Mouse (Mus musculus): ENCODE results near the gene Cd3g.

Cd3g gene

DNA sequence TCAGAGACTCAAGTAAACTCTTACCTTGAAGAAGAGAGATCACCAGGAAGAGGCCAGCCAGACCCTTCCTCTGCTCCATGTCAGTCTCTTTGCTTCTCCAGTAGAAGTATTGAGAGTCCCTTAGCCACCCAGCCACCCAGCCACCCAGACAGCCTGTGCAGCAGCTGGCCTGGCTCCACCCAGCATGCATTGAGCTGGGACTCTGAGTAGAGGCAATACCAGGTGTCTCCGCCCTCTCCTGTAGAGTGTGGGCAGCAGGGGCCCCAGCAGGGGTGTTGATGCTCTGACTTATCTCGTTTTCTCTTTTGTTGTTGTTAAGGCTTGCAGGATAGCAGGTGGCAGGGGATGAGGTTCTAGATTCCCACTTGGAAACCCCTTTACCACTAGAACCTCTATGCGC is at the start of gene Cd3g:
Gene Cd3g, minus strand, starts transcription at position 190 of the 400 bp plus-strand sequence.
- peak; percentile 85 for DNase-seq (ENCODE audit: low spot score)

DNA sequence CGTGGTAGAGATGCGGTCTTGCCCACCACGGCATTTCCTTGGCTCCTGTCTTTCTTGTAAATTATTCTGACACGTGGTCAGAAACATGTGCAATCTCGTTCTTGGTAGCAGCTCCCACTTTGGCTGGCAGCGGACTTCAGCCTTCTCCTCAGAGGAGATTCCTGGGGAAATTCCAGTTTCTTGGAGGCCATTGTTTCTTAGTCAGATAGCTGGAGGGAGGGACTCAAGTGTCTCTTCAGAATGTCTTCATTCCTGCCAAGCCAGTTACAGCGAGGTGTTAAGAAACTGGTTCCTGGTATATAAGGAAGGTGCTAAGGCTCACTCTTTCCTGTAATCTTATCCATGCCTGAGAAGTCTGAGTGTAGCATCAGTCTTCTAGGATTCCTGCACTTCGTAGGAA is 47.1 kb upstream of the Cd3g start:
- no peak for DNase-seq (ENCODE audit: low spot score)

- no peak for DNase-seq (ENCODE audit: low spot score)
Measured at GRCm38 (mm10) chr9:45024187-45024586, 44.0 kb upstream of the Cd3g start.

DNA sequence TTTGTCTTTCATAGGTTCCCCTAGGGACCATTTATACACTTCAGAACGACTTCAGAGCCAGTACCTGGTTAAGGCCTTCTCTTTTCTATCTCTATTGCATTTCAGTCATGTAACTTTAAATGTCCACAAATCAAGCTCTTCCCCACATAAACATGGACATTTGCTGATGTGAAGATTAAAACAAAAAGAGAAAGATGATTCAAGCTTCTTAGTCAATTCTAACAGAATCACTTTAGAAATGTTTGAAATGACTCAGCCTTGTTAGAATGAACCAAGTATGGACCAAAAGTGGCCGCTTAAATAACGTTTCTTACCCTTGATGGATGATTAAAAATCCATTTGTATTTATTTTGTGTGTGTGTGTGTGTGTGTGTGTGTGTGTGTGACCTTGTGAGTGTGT is 43.4 kb upstream of the Cd3g start:
- DNase-seq (ENCODE audit: low spot score) = no peak

DNA sequence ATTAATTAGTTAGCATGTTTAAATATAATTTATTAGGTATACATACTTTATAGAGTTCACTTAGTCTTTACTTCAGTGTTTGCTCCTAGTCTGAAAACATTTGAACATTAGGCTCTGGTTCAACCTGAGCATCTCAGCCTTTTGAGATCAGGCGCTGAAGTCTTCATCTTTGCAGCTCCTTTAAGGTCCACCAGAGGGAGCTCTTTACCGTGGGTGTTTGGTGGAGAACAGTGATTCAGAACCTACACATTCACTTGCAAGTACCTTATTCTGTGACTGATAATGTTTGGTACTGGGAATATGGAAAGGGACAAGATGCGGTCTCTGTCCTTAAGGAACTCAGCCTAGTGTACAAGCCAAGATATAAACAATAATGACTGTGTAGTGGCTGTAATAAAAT is 42.6 kb upstream of the Cd3g start:
- peak; percentile 73 for DNase-seq (ENCODE audit: low spot score)

GRCm38 (mm10) chr9:45018031-45018430 is 37.8 kb upstream of the Cd3g start:
- DNase-seq (ENCODE audit: low spot score) = no peak

GRCm38 (mm10) chr9:45015841-45016240 is 35.6 kb upstream of the Cd3g start:
- peak; percentile 73 for DNase-seq (ENCODE audit: low spot score)

DNA sequence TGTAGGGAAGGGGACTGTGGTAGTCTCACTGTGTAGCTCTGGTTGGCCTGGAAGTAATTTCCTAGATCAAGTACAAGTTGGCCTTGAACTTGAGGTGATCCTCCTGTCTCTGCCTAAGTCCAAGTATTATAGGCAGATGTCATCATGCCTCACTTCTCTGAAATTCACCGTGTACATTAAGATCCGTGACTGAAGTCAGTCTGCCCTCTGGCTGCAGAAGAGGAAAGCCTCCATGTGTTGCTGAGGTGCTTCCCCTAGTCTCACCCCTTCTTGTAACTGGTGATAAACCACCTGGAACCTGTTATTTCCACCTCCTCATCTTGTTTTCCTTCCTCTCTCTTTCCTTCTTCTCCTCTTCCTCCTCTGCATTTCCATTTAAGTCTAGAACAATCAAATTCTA is 34.6 kb upstream of the Cd3g start:
- peak; percentile 40 for DNase-seq (ENCODE audit: low spot score)

DNA sequence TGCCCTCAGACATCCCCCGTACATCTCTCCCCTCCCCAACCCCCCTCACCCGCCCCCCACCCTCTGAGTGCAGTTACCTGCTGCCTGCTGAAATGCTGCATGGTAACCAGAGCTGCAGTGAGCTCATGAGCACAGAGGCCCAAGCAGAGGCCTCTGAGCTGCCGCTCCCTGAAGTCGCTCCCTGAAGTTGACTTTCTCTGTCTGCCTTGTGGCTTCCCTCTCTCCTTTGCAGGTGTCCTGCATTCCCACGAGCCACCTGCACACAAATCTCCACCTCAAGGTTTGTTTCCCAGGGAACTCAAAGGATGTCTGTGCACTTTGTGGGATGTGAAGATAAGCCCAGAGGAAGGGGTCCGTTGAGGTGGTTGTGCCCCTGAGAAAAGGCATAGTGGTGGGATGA is 31.1 kb upstream of the Cd3g start:
- no peak for DNase-seq (ENCODE audit: low spot score)

DNA sequence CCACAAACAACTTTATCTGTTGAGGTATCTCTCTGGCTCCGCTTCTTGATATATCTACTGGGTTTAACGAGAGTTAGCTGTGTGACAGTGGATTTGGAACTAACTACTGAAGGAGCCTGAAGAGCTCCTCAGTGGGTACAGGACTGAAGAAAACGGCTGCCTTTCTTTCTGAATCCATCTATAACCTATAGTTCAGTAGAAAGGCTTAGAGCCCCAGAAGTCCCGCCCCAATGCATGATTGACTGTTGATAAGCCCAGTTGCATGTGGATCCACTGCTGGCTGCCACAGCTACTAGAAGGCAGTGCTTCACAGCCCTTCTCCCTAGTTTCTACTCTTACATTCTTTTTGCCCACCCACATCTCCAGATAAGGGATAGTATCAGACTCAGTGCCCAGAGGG is 30.2 kb upstream of the Cd3g start:
- DNase-seq (ENCODE audit: low spot score) = peak; percentile 73

DNA sequence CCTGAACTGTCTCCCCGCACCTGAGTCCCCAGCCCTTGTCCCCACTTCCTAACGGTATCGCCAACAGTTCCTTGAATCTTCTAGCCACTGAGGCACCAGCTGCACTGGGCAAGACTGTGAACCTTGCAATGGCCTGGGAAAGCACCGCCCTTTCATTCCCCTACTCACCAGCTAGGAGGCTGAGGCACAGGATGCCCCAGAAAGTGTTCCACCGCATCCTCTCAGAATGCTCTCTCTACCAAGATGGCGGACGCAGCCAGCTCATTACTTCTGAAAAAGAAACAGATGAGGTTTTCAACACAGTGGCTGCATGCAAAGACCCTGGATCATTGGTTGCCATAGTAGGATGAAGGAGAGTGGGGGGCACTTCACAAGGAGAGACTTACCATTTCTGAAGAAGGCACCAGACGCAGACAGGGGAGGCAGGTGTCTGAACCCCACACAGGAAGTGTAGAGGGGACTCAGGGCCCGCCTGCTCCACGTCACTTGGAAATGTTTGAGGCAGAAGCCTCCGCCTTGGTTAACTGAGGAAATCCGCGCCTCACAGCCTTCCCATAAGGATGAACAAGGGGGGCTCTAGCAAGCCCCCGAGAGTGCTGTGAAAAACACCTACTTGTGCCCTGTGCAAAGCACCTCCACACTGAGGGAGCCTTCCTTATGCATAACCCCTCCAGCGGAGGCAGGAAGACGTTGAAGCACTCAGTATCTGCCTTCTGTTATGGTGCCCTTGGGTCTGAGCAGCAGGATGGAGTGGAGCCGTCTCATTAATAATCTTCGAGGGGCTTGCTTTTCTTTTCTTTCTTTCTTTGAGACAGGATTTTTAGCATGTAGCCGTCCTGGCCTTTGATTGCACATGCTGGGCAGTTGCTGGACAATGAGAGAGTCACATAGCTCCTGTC is 29.2 kb upstream of the Cd3g start, which contains the start of gene Cd3e:
Gene Cd3e, minus strand, starts transcription at position 448 of the 899 bp plus-strand sequence.
- peak; percentile 81 for DNase-seq (ENCODE audit: low spot score)

- peak; percentile 39 for DNase-seq (ENCODE audit: low spot score)
Measured at GRCm38 (mm10) chr9:45008342-45008741, 28.1 kb upstream of the Cd3g start.

GRCm38 (mm10) chr9:45007404-45007803 is 27.2 kb upstream of the Cd3g start:
- DNase-seq (ENCODE audit: low spot score) = no peak

GRCm38 (mm10) chr9:45000249-45000648 is 20.0 kb upstream of the Cd3g start:
- no peak for DNase-seq (ENCODE audit: low spot score)

DNA sequence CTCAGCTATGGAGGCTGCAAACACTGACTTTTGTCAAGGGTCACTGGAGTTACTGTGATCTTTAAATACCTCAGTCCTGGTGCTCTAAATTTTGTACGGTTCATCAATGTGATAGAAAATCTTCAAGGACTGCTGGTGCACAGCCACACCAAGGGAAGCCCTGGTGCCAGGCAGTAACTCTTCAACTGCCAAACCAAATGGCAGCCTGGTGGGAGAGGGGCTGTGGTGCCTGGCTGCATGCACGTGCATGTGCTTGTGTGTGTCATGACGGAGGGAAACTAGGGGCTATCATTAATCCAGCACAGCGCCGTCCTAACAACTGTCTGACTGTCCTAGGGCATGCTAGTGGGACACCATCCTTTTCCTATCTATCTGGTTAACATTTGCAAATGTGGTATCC is 19.5 kb upstream of the Cd3g start:
- DNase-seq (ENCODE audit: low spot score) = no peak

DNA sequence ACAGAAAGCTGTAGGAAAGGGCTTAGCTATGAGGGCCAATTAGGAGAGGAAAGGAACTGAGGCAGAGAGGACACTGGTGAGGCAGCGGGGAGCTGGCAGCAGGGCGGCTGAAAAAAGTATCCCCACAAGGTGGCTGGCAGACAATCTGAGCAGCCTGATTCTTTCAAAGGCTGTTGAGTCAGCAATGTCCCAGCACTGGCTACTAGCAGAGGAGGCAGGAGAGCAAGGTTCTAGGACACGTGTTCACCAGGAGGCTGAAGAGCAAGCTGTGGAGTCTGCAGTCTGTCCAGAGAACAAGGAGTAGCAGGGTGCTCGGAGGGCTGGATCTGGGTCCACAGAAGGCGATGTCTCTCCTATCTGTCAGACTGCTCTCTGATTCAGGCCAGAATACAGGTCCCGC is 18.9 kb upstream of the Cd3g start:
- DNase-seq (ENCODE audit: low spot score) = peak; percentile 70

DNA sequence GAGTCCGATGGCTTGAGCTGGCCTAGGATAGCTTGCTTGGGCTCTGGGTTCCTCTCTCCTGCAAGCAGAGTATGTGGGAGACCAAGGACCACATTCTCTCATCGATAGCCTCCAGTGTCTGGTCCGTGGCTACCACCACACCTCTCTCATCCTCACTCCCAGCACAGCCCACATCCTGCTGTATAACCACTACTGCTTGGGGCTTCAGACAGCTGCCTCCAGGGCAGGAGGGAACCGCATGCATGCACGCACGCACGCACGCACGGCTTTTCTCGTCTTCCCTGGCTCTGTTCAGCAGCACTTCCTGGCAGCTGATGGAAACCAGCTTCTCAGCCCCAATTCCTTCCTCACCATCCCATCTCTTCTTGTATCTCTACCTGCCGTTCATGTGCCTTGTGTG is 17.9 kb upstream of the Cd3g start:
- peak; percentile 77 for DNase-seq (ENCODE audit: low spot score)

- DNase-seq (ENCODE audit: low spot score) = peak; percentile 54
Measured at GRCm38 (mm10) chr9:44996590-44996989, 16.4 kb upstream of the Cd3g start.

- no peak for DNase-seq (ENCODE audit: low spot score)
Measured at GRCm38 (mm10) chr9:44994962-44995361, 14.7 kb upstream of the Cd3g start.

DNA sequence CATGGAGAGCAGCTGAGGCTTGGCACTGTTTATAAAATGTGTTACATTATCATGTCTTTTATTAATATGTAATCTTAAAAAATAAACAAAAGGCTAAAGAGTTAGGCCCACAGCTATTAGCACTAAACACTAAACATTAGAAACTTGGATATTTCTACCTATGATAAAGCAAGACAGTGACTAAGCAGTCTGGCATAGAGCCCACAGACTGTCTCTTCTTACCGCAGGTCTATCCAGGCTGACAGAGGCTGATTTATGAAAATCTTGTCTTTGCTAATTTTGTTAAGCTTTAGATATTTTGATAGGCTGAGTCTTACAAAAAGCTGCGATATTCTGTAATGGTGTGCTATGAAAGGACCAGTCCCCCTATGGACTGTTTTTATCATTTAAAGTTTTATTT is 13.0 kb upstream of the Cd3g start:
- DNase-seq (ENCODE audit: low spot score) = no peak

- no peak for DNase-seq (ENCODE audit: low spot score)
Measured at GRCm38 (mm10) chr9:44992271-44992670, 12.0 kb upstream of the Cd3g start.

GRCm38 (mm10) chr9:44991821-44992220 is 11.6 kb upstream of the Cd3g start:
- DNase-seq (ENCODE audit: low spot score) = no peak

- DNase-seq (ENCODE audit: low spot score) = no peak
Measured at GRCm38 (mm10) chr9:44986976-44987375, 6.7 kb upstream of the Cd3g start.

DNA sequence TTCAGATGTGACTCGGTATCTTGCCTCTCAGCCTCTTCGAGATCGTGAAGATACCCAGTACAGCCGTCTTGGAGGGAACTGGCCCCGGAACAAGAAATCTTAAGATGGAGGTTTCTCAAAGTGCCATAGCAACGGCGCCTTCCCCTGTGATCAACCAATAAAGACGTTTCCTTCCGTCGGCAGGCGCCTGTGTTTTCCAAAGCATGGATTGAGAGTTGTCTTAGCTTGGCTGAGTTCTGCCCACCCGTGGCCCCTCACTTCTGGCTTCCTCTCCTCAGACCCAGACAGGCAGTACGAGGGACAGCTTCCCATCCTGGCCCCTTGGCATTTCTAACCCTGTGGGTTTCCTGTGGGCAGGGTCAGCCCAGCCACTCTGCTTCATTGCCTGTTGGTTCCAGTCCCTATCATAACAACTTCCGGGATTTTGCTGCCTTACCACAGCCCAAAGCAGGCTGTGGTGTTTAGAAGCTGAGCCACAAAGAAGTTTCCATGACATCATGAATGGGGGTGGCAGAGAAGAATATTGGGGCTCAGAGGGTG is 6.1 kb upstream of the Cd3g start:
- peak; percentile 96 for DNase-seq (ENCODE audit: low spot score)

Measured in T-cell, adult 2 months (primary cell).